Mouse (Mus musculus): ENCODE measurements around the gene Cdc42se1. TPM values are rescaled to one million over a fixed set of nuclear protein-coding genes. Genes with fewer than 3 reads are reported as not detected.

The Cdc42se1 gene
- total and polyA plus RNA-seq, 3 experiments, result 55.3 to 128 (median 71.1) TPM

GRCm38 (mm10) chr3:95267855-95268254 lies 39.3 kb downstream of the Cdc42se1 start:
- H3K79me2 ChIP-seq (replicated peaks; ENCODE audit: control insufficient read depth, extremely low read depth, insufficient read depth, poor library complexity, severe bottlenecking), result no peaks in the 10 kb centered on the region
- H3K9ac ChIP-seq (ENCODE audit: insufficient read depth, low read depth), result no peak overlapping the region
- no peak overlapping the region for H3K4me2 ChIP-seq (ENCODE audit: insufficient read depth, low read depth, poor library complexity, severe bottlenecking)
- H3K4me3 ChIP-seq (replicated peaks in 1 of 3; ENCODE audit: low read depth in 2 of 3, low read length in 2 of 3, poor library complexity in 1 of 3), result no peak overlapping the region
- peaks cover 2% of the 10 kb centered on the region for H3K9me3 ChIP-seq (replicated peaks; ENCODE audit: low read length)
- no peaks in the 10 kb centered on the region for H3K27me3 ChIP-seq (replicated peaks)
- no peak for TF ChIP-seq MEF2A (IDR thresholded peaks at IDR 0.05; ENCODE audit: borderline replicate concordance, low read depth, low read length)
- TF ChIP-seq NELFE (IDR thresholded peaks at IDR 0.05; ENCODE audit: low read depth, low read length), result no peak
- TF ChIP-seq USF1 (IDR thresholded peaks at IDR 0.05; ENCODE audit: low read depth, low read length), result no peak
- no peak for TF ChIP-seq ELF1 (IDR thresholded peaks at IDR 0.05; ENCODE audit: low read depth, low read length)
- no peak for TF ChIP-seq POLR2AphosphoS2 (IDR thresholded peaks at IDR 0.05; ENCODE audit: low read depth, low read length)
- no peak for TF ChIP-seq JUND (conservative IDR thresholded peaks at IDR 0.05; ENCODE audit: low read depth, low read length)
- no peak for TF ChIP-seq HCFC1 (IDR thresholded peaks at IDR 0.05; ENCODE audit: low read depth, low read length)
- TF ChIP-seq RCOR1 (conservative IDR thresholded peaks at IDR 0.05; ENCODE audit: low read depth, low read length), result no peak
- TF ChIP-seq MXI1 (IDR thresholded peaks at IDR 0.05; ENCODE audit: low read depth, low read length), result no peak
- TF ChIP-seq EP300 (IDR thresholded peaks at IDR 0.05; ENCODE audit: low read length), result no peak
- no peak for TF ChIP-seq UBTF (IDR thresholded peaks at IDR 0.05; ENCODE audit: low read depth, low read length)
- TF ChIP-seq CHD2 (IDR thresholded peaks at IDR 0.05; ENCODE audit: low read length), result no peak
- TF ChIP-seq SMC3 (IDR thresholded peaks at IDR 0.05; ENCODE audit: low read depth, low read length), result no peak
- TF ChIP-seq TBP (conservative IDR thresholded peaks at IDR 0.05; ENCODE audit: low read depth, low read length), result no peak
- DNase-seq (ENCODE audit: extremely low read depth), result no peak
- dilution Hi-C loops (cut with MboI; ENCODE audit: extremely low pct_ligation_motif_present, extremely low pct_unique_long_range_greater_than_20kb, low sequenced_read_pairs), result no loop called here
- H3K4me1 ChIP-seq (ENCODE audit: control insufficient read depth in 1 of 2, insufficient read depth in 2 of 2), result peaks cover 0 to 4% of the 10 kb centered on the region in 2 experiments; a peak in 1 of 4 replicates
- H3K27ac ChIP-seq (ENCODE audit: insufficient read depth, low read depth), result no peak overlapping the region
- peaks cover 8 to 58% of the 10 kb centered on the region in 2 experiments for H3K36me3 ChIP-seq (replicated peaks in 1 of 2; ENCODE audit: control insufficient read depth in 1 of 2, insufficient read depth in 1 of 2, low read length in 1 of 2)
- in situ Hi-C loops (cut with MboI; ENCODE audit: low pct_ligation_motif_present, low pct_unique_long_range_greater_than_20kb, low sequenced_read_pairs), result loop anchor here (5.0 kb wide), 1 partner anchor 136 kb away; the partner anchor contains the start of genes Lysmd1 and Scnm1

GRCm38 (mm10) chr3:95269789-95270188 lies 41.3 kb downstream of the Cdc42se1 start:
- H3K4me1 ChIP-seq (ENCODE audit: control insufficient read depth in 1 of 2, insufficient read depth in 2 of 2), result no peaks in the 10 kb centered on the region; a peak in 1 of 4 replicates
- no peak overlapping the region for H3K4me2 ChIP-seq (ENCODE audit: insufficient read depth, low read depth, poor library complexity, severe bottlenecking)
- H3K36me3 ChIP-seq (replicated peaks in 1 of 2; ENCODE audit: control insufficient read depth in 1 of 2, insufficient read depth in 1 of 2, low read length in 1 of 2), result peaks cover 8 to 53% of the 10 kb centered on the region in 2 experiments
- H3K9me3 ChIP-seq (replicated peaks; ENCODE audit: low read length), result peaks cover 2% of the 10 kb centered on the region
- H3K27me3 ChIP-seq (replicated peaks), result no peaks in the 10 kb centered on the region
- H3K4me3 ChIP-seq (replicated peaks in 1 of 3; ENCODE audit: low read depth in 2 of 3, low read length in 2 of 3, poor library complexity in 1 of 3), result no peak overlapping the region
- no peak for DNase-seq (ENCODE audit: extremely low read depth)
- TF ChIP-seq MEF2A (IDR thresholded peaks at IDR 0.05; ENCODE audit: borderline replicate concordance, low read depth, low read length) (no peak), MYC (IDR thresholded peaks at IDR 0.05; ENCODE audit: low read depth, low read length) (no peak), ZNF384 (IDR thresholded peaks at IDR 0.05; ENCODE audit: low read depth, low read length) (no peak), HCFC1 (IDR thresholded peaks at IDR 0.05; ENCODE audit: low read depth, low read length) (no peak), CTCF (conservative IDR thresholded peaks at IDR 0.05 in 1 of 2, IDR thresholded peaks at IDR 0.05 in 1 of 2; ENCODE audit: low read depth in 2 of 2, low read length in 2 of 2) (no peak), ZKSCAN1 (IDR thresholded peaks at IDR 0.05; ENCODE audit: borderline replicate concordance, low read depth, low read length) (no peak), NELFE (IDR thresholded peaks at IDR 0.05; ENCODE audit: low read depth, low read length) (no peak), SMC3 (IDR thresholded peaks at IDR 0.05; ENCODE audit: low read depth, low read length) (no peak), ELF1 (IDR thresholded peaks at IDR 0.05; ENCODE audit: low read depth, low read length) (no peak), GABPA (IDR thresholded peaks at IDR 0.05; ENCODE audit: insufficient replicate concordance, low read depth, low read length) (no peak), BHLHE40 (IDR thresholded peaks at IDR 0.05; ENCODE audit: low read depth, low read length) (no peak), POLR2AphosphoS2 (IDR thresholded peaks at IDR 0.05; ENCODE audit: low read depth, low read length) (no peak)
- in situ Hi-C loops (cut with MboI; ENCODE audit: low pct_ligation_motif_present, low pct_unique_long_range_greater_than_20kb, low sequenced_read_pairs) (loop anchor here (5.0 kb wide), 1 partner anchor 137 kb away; the partner anchor contains the start of genes Lysmd1 and Scnm1), dilution Hi-C loops (cut with MboI; ENCODE audit: extremely low pct_ligation_motif_present, extremely low pct_unique_long_range_greater_than_20kb, low sequenced_read_pairs) (no loop called here)
- H3K9ac ChIP-seq (ENCODE audit: insufficient read depth, low read depth), result no peak overlapping the region
- no peak overlapping the region for H3K27ac ChIP-seq (ENCODE audit: insufficient read depth, low read depth)
- no peaks in the 10 kb centered on the region for H3K79me2 ChIP-seq (replicated peaks; ENCODE audit: control insufficient read depth, extremely low read depth, insufficient read depth, poor library complexity, severe bottlenecking)
